Mouse (Mus musculus): ENCODE results near the gene Chrd.

DNA sequence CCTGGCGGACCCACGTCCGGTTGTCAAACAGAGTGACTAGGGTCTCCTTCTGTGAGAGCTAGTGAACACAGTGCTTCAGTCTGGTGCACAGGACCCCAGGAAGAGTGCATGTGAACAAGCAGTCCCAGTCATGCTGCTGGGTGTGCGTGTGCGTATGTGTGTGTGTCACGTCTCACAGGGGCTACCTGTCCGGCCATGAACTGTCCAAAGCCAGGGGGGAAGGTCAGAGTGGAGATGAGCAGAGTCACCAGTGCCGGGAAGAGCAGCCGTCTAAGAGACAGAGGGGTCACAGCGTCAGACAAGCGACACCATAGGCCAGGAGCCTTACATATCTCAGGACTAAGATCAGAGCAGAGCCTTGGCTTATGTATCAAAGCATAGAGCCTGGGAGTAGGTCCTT is 22.6 kb upstream of the Chrd start:
- TF ChIP-seq CTCF (conservative IDR thresholded peaks at IDR 0.05; ENCODE audit: insufficient read depth, insufficient read length, low read depth, low read length) (no peak), POLR2A (IDR thresholded peaks at IDR 0.05; ENCODE audit: low read depth, low read length) (no peak)

All from kidney, adult 2 months (tissue).